Mouse (Mus musculus) MEL (cell line): ENCODE results near the gene Egflam. TPM values are rescaled to one million over a fixed set of nuclear protein-coding genes. Genes with fewer than 3 reads are reported as not detected.

ENCODE experiments used
- DNase-seq: peaks from one replicate; pipeline ENCODE4 v3.0.0; 2011; ENCODE audit warnings: low read depth, low spot score
- H3K27ac ChIP-seq: 2 replicates; pipeline ENCODE4 v1.5.1; 2012; ENCODE audit warnings: low read depth, mild to moderate bottlenecking, control low read depth, low read length, moderate library complexity; ENCODE audit not compliant: control insufficient read depth
- H3K27me3 ChIP-seq, 2 experiments: fragments of 150-350 bp in 1 of 2; sonication (generic) in 1 of 2; 2 replicates each; pipeline ENCODE4 v1.6.1; 2012; ENCODE audit warnings: low read length in 2 of 2, mild to moderate bottlenecking in 2 of 2, improper control_type of control experiment in 1 of 2, moderate library complexity in 1 of 2; ENCODE audit not compliant: insufficient read depth in 2 of 2, control insufficient read depth in 1 of 2
- H3K36me3 ChIP-seq, 2 experiments: 2 replicates each; pipeline ENCODE4 v1.6.1; 2012 to 2014; ENCODE audit warnings: low read length in 2 of 2, improper control_type of control experiment in 1 of 2, inconsistent platforms in 1 of 2, mild to moderate bottlenecking in 1 of 2; ENCODE audit not compliant: insufficient read depth in 2 of 2, control insufficient read depth in 1 of 2
- H3K4me1 ChIP-seq, 2 experiments: fragments of 150-350 bp in 1 of 2; sonication (generic) in 1 of 2; 2 replicates each; pipeline ENCODE4 v1.6.1; 2012; ENCODE audit warnings: low read length in 2 of 2, improper control_type of control experiment in 1 of 2, mild to moderate bottlenecking in 1 of 2; ENCODE audit not compliant: insufficient read depth in 2 of 2, control insufficient read depth in 1 of 2
- H3K4me3 ChIP-seq, 2 experiments: fragments of 150-350 bp in 1 of 2; sonication (generic) in 1 of 2; 2 replicates each; pipeline ENCODE4 v1.5.1; 2012; ENCODE audit warnings: low read depth in 2 of 2, low read length in 2 of 2, mild to moderate bottlenecking in 2 of 2, moderate library complexity in 2 of 2, control low read depth in 1 of 2, improper control_type of control experiment in 1 of 2; ENCODE audit not compliant: control insufficient read depth in 1 of 2, insufficient read depth in 1 of 2
- H3K79me2 ChIP-seq: 2 replicates; pipeline ENCODE4 v1.6.1; 2012; ENCODE audit warnings: mild to moderate bottlenecking, low read length, moderate library complexity; ENCODE audit not compliant: control insufficient read depth, poor library complexity, insufficient read depth
- H3K9ac ChIP-seq: 2 replicates; pipeline ENCODE4 v1.6.1; 2012; ENCODE audit warnings: low read depth, mild to moderate bottlenecking, control low read depth, low read length, moderate library complexity; ENCODE audit not compliant: control insufficient read depth, poor library complexity, severe bottlenecking
- H3K9me3 ChIP-seq: fragments of 150-350 bp; sonication (generic); replicated peaks from 2 replicates; pipeline ENCODE4 v1.6.1; 2012; ENCODE audit warnings: mild to moderate bottlenecking, low read length, improper control_type of control experiment, moderate library complexity; ENCODE audit not compliant: insufficient read depth
- BHLHE40 ChIP-seq: IDR thresholded peaks from 2 replicates; pipeline ENCODE4 v1.6.1; 2012; ENCODE audit warnings: low read depth, mild to moderate bottlenecking, inconsistent platforms, low read length, improper control_type of control experiment, borderline replicate concordance
- CTCF ChIP-seq, 3 experiments: IDR thresholded peaks in 2 of 3; conservative IDR thresholded peaks in 1 of 3; 2 replicates each; pipeline ENCODE4 v1.5.1; 2011 to 2012; ENCODE audit warnings: low read length in 3 of 3, low read depth in 2 of 3, mild to moderate bottlenecking in 2 of 3, improper control_type of control experiment in 1 of 3, inconsistent platforms in 1 of 3, mixed read lengths in 1 of 3, moderate library complexity in 1 of 3; ENCODE audit not compliant: control insufficient read depth in 1 of 3, insufficient read depth in 1 of 3, poor library complexity in 1 of 3, severe bottlenecking in 1 of 3
- ELF1 ChIP-seq: IDR thresholded peaks from 2 replicates; pipeline ENCODE4 v1.6.1; 2014; ENCODE audit warnings: low read depth, mild to moderate bottlenecking, inconsistent platforms, low read length, improper control_type of control experiment, moderate library complexity
- EP300 ChIP-seq, 2 experiments: IDR thresholded peaks; 2 replicates each; pipeline ENCODE4 v1.6.1; 2011; ENCODE audit warnings: improper control_type of control experiment in 2 of 2, low read length in 2 of 2, low read depth in 1 of 2, mild to moderate bottlenecking in 1 of 2
- GABPA ChIP-seq: IDR thresholded peaks from 2 replicates; pipeline ENCODE4 v1.6.1; 2012; ENCODE audit warnings: low read depth, mild to moderate bottlenecking, inconsistent platforms, low read length, improper control_type of control experiment, moderate library complexity
- GATA1 ChIP-seq: IDR thresholded peaks from 2 replicates; pipeline ENCODE4 v1.6.1; 2011; ENCODE audit warnings: low read depth, low read length, improper control_type of control experiment
- HCFC1 ChIP-seq: IDR thresholded peaks from 2 replicates; pipeline ENCODE4 v1.6.1; 2012; ENCODE audit warnings: low read depth, mild to moderate bottlenecking, inconsistent platforms, low read length, improper control_type of control experiment, moderate library complexity
- JUND ChIP-seq: IDR thresholded peaks from 2 replicates; pipeline ENCODE4 v1.6.1; 2011; ENCODE audit warnings: low read depth, mild to moderate bottlenecking, improper control_type of control experiment, low read length
- KAT2A ChIP-seq: conservative IDR thresholded peaks from 2 replicates; pipeline ENCODE4 v1.6.1; 2012; ENCODE audit warnings: low read depth, low read length, improper control_type of control experiment, inconsistent platforms
- MAX ChIP-seq: IDR thresholded peaks from 2 replicates; pipeline ENCODE4 v1.6.1; 2011; ENCODE audit warnings: low read length, improper control_type of control experiment
- MEF2A ChIP-seq: IDR thresholded peaks from 2 replicates; pipeline ENCODE4 v1.6.1; 2014; ENCODE audit warnings: low read depth, mild to moderate bottlenecking, inconsistent platforms, low read length, improper control_type of control experiment; ENCODE audit not compliant: poor library complexity, insufficient replicate concordance, severe bottlenecking; ENCODE audit errors: extremely low read depth
- MYC ChIP-seq: IDR thresholded peaks from 2 replicates; pipeline ENCODE4 v1.6.1; 2011; ENCODE audit warnings: low read depth, mild to moderate bottlenecking, low read length, improper control_type of control experiment, moderate library complexity
- POLR2A ChIP-seq, 2 experiments: IDR thresholded peaks; 2 replicates each; pipeline ENCODE4 v1.6.1; 2011 to 2012; ENCODE audit warnings: low read length in 2 of 2, mild to moderate bottlenecking in 2 of 2, control low read depth in 1 of 2, improper control_type of control experiment in 1 of 2, low read depth in 1 of 2, moderate library complexity in 1 of 2; ENCODE audit not compliant: control insufficient read depth in 1 of 2, insufficient read depth in 1 of 2, poor library complexity in 1 of 2
- POLR2AphosphoS2 ChIP-seq: IDR thresholded peaks from 2 replicates; pipeline ENCODE4 v1.6.1; 2011; ENCODE audit warnings: low read length, improper control_type of control experiment
- RAD21 ChIP-seq: IDR thresholded peaks from 2 replicates; pipeline ENCODE4 v1.6.1; 2011; ENCODE audit warnings: mild to moderate bottlenecking, low read depth, low read length, improper control_type of control experiment
- RCOR1 ChIP-seq: IDR thresholded peaks from 2 replicates; pipeline ENCODE4 v1.6.1; 2012; ENCODE audit warnings: low read depth, mild to moderate bottlenecking, inconsistent platforms, low read length, improper control_type of control experiment
- SMC3 ChIP-seq: IDR thresholded peaks from 2 replicates; pipeline ENCODE4 v1.6.1; 2011; ENCODE audit warnings: low read depth, low read length, improper control_type of control experiment
- TAL1 ChIP-seq: IDR thresholded peaks from 2 replicates; pipeline ENCODE4 v1.6.1; 2012; ENCODE audit warnings: mild to moderate bottlenecking, inconsistent platforms, low read length, moderate library complexity, mixed read lengths
- UBTF ChIP-seq: IDR thresholded peaks from 2 replicates; pipeline ENCODE4 v1.6.1; 2012; ENCODE audit warnings: low read depth, mild to moderate bottlenecking, inconsistent platforms, low read length, improper control_type of control experiment, moderate library complexity, borderline replicate concordance; ENCODE audit not compliant: insufficient read depth
- USF1 ChIP-seq: IDR thresholded peaks from 2 replicates; pipeline ENCODE4 v1.6.1; 2014; ENCODE audit warnings: low read depth, mild to moderate bottlenecking, inconsistent platforms, low read length, improper control_type of control experiment, moderate library complexity
- ZC3H11A ChIP-seq: IDR thresholded peaks from 2 replicates; pipeline ENCODE4 v1.6.1; 2012; ENCODE audit warnings: low read depth, mild to moderate bottlenecking, inconsistent platforms, low read length, improper control_type of control experiment
- ZKSCAN1 ChIP-seq: IDR thresholded peaks from 2 replicates; pipeline ENCODE4 v1.6.1; 2012; ENCODE audit warnings: low read depth, mild to moderate bottlenecking, inconsistent platforms, low read length, improper control_type of control experiment, moderate library complexity
- ZMIZ1 ChIP-seq: IDR thresholded peaks from 2 replicates; pipeline ENCODE4 v1.6.1; 2012; ENCODE audit warnings: low read depth, mild to moderate bottlenecking, inconsistent platforms, low read length, improper control_type of control experiment, moderate library complexity
- polyA plus RNA-seq, 2 experiments: library from polyadenylated mRNA; stranded (reverse) in 1 of 2; unstranded in 1 of 2; fragments of >175 nt in 1 of 2; fragments of >200 nt in 1 of 2; gene quantifications; 2 replicates each; pipeline versions ENCODE4 v1.2.1 to v1.2.4; 2012; ENCODE audit warnings: low replicate concordance in 2 of 2, low read depth in 1 of 2; ENCODE audit not compliant: insufficient read length in 2 of 2, insufficient read depth in 1 of 2, missing spikeins in 1 of 2
- total RNA-seq: library from RNA; depleted of rRNA; stranded (reverse); fragments of 300-350 nt; gene quantifications from 2 replicates; pipeline ENCODE4 v1.2.3, GENCODE M21; 2012

Egflam gene
- total and polyA plus RNA-seq, 3 experiments, result not detected

- Histone ChIP-seq H3K36me3 (no peaks in the 10 kb centered on the region), H3K79me2 (no peaks in the 10 kb centered on the region), H3K4me3 (no peak overlapping the region), H3K4me1 (no peaks in the 10 kb centered on the region), H3K9ac (no peak overlapping the region), H3K9me3 (no peaks in the 10 kb centered on the region), H3K27ac (no peak overlapping the region), H3K27me3 (no peaks in the 10 kb centered on the region)
- no peak for TF ChIP-seq USF1
- TF ChIP-seq KAT2A, result no peak
- DNase-seq, result no peak
Measured at GRCm38 (mm10) chr15:7194147-7194720, 204.0 kb downstream of the Egflam start.

- Histone ChIP-seq H3K79me2 (no peaks in the 10 kb centered on the region), H3K4me3 (no peak overlapping the region), H3K27ac (no peak overlapping the region), H3K27me3 (no peaks in the 10 kb centered on the region), H3K9ac (no peak overlapping the region), H3K36me3 (no peaks in the 10 kb centered on the region), H3K9me3 (no peaks in the 10 kb centered on the region), H3K4me1 (no peaks in the 10 kb centered on the region)
- no peak for TF ChIP-seq SMC3
- no peak for TF ChIP-seq HCFC1
- TF ChIP-seq EP300 (IDR thresholded peaks at IDR 0.05; ENCODE audit: low read depth in 1 of 2, low read length in 2 of 2), result no peak
- TF ChIP-seq POLR2AphosphoS2, result no peak
- no peak for TF ChIP-seq ZC3H11A
- no peak for TF ChIP-seq GABPA
- no peak for TF ChIP-seq GATA1
- no peak for TF ChIP-seq ZMIZ1
- TF ChIP-seq UBTF, result no peak
- no peak for TF ChIP-seq ZKSCAN1
- TF ChIP-seq CTCF (IDR thresholded peaks at IDR 0.05 in 2 of 3, conservative IDR thresholded peaks at IDR 0.05 in 1 of 3; ENCODE audit: control insufficient read depth in 1 of 3, insufficient read depth in 1 of 3, low read depth in 2 of 3, low read length in 3 of 3, poor library complexity in 1 of 3, severe bottlenecking in 1 of 3), result no peak
- no peak for TF ChIP-seq RAD21
- DNase-seq, result no peak
Measured at GRCm38 (mm10) chr15:7192582-7192981, 205.6 kb downstream of the Egflam start.

- Histone ChIP-seq H3K27me3 (no peaks in the 10 kb centered on the region), H3K79me2 (no peaks in the 10 kb centered on the region), H3K27ac (no peak overlapping the region), H3K4me3 (no peak overlapping the region), H3K36me3 (no peaks in the 10 kb centered on the region), H3K9me3 (no peaks in the 10 kb centered on the region), H3K4me1 (no peaks in the 10 kb centered on the region), H3K9ac (no peak overlapping the region)
- TF ChIP-seq BHLHE40, result no peak
- TF ChIP-seq SMC3, result no peak
- TF ChIP-seq TAL1, result no peak
- TF ChIP-seq MYC, result no peak
- no peak for TF ChIP-seq ZC3H11A
- no peak for TF ChIP-seq ELF1
- TF ChIP-seq JUND, result no peak
- no peak for TF ChIP-seq POLR2A (IDR thresholded peaks at IDR 0.05; ENCODE audit: control insufficient read depth in 1 of 2, insufficient read depth in 1 of 2, low read depth in 1 of 2, low read length in 2 of 2, poor library complexity in 1 of 2)
- TF ChIP-seq EP300 (IDR thresholded peaks at IDR 0.05; ENCODE audit: low read depth in 1 of 2, low read length in 2 of 2), result no peak
- no peak for TF ChIP-seq MEF2A
- no peak for TF ChIP-seq MAX
- no peak for TF ChIP-seq RCOR1
- DNase-seq, result no peak
Measured at GRCm38 (mm10) chr15:7191074-7191473, 207.1 kb downstream of the Egflam start.
